Mouse (Mus musculus): ENCODE data around the gene Epm2aip1.

Epm2aip1 gene

GRCm38 (mm10) chr9:111287956-111288355 lies 16.2 kb downstream of the Epm2aip1 start:
- DNase-seq (ENCODE audit: low spot score): no peak

GRCm38 (mm10) chr9:111289294-111289831 lies 17.6 kb downstream of the Epm2aip1 start:
- DNase-seq (ENCODE audit: low spot score): peak; percentile 44

DNA sequence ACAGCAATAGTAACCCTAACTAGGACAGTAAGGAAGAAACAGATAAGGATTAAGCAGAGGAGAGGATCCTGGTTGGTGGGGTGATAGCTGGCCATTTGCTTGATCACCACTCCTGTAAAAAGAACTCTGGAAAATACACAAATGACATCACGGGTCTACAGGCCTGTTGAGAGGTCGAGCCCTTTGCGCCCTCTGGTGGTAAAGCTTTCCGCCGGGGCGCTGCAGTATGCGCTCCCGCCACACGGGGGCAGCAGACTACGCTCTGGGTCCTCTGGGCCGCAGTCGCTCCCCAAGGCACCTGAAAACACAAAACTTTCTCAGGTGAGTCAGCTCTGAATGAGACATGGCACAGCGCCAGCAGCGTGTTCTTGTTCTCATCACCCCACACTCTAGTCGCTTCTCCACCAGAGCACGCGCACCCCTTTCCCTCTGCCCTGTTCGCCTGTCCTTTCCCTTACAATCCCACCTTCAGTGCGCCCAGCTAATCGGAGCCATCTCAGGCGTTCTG lies 18.2 kb downstream of the Epm2aip1 start:
- DNase-seq (ENCODE audit: low spot score): peak; percentile 86

GRCm38 (mm10) chr9:111290539-111291100 lies 18.9 kb downstream of the Epm2aip1 start:
- DNase-seq (ENCODE audit: low spot score): no peak

DNA sequence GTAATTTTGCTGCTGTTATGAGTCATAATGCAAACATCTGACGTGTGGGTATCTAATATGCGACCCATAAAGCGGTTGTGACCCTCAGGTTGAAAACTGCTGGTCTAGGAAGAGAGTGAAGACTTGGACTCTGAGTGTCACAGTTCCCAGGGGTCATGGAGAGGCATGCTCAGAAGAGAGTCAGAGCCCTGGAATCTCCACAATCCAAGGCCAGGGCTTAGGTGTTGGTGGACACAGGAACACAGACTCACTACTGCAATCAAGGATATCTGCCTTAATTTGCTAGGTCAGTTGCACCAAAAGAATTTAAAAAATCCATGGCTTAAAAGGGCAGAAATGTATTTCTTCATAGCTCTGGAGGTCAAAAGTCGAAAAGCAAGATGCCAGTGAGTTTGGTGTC lies 21.5 kb downstream of the Epm2aip1 start:
- no peak for DNase-seq (ENCODE audit: low spot score)

- no peak for DNase-seq (ENCODE audit: low spot score)
Observed at GRCm38 (mm10) chr9:111294911-111295310, 23.2 kb downstream of the Epm2aip1 start.

- DNase-seq (ENCODE audit: low spot score): no peak
Observed at GRCm38 (mm10) chr9:111295323-111295722, 23.6 kb downstream of the Epm2aip1 start.

DNA sequence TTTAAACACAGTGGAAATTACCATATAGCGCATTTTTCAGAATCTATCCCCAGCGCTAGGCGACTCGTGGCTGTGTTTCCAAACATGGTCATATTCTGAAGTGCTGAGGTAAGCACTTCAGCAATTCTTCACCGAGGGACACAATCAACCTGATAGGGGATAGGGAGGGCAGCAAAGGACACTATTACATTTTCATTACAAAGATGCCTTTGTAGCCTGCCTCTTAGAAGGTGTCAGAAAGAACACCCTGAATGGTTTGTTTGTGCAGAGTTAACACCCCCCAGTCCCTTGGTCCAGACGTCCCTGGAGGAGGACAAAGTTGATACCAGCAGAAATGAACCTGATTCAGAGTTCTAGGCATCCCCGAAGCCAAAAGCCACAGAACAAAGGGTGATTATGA lies 24.7 kb downstream of the Epm2aip1 start:
- no peak for DNase-seq (ENCODE audit: low spot score)

DNA sequence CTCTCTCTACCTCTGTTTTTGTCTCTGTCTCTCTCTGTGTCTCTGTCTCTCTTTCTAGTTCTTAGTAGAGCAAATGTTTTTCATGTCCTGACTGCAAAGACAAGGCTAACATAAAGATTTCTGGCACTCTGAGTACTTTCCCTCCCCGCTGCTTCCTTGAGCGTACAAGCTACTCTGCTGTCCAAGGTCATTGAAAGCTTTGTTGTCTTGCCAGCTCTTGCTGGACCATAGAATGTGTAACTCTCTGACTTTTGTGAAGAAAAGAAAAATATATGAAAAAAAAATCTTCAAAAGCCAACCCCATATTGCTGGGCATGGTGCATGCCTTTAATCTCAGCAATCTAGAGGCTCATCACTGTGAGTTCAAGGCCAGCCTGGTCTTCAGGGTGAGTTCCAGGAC lies 26.9 kb downstream of the Epm2aip1 start:
- no peak for DNase-seq (ENCODE audit: low spot score)

GRCm38 (mm10) chr9:111302196-111302831 lies 30.6 kb downstream of the Epm2aip1 start:
- no peak for DNase-seq (ENCODE audit: low spot score)

DNA sequence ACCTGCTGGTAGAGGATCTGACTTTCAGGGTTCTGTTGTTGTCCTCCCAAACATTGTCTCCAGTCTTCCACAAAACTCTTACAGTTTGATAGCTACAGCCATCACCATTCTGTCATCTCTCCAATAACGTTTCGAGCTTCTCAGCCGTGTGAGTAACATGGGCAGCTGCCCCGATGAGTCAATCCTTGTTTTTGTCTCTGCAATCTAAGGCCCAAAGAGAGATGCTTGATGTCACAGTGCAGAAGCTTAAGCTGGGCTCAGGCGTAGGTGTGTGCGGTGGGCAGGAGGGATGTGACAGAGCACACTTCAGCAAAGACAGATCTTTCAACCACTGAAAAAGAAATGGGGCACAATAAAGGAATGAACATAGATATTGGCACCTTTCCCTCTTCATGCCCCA lies 32.3 kb downstream of the Epm2aip1 start:
- DNase-seq (ENCODE audit: low spot score): no peak

GRCm38 (mm10) chr9:111306142-111306541 lies 34.4 kb downstream of the Epm2aip1 start:
- DNase-seq (ENCODE audit: low spot score): no peak

GRCm38 (mm10) chr9:111311031-111311842 lies 39.5 kb downstream of the Epm2aip1 start, which contains the start of gene Trank1:
TSS of gene Trank1 (plus strand) at chr9:111311739.
- peak; percentile 5 for DNase-seq (ENCODE audit: low spot score)

GRCm38 (mm10) chr9:111311843-111312441 lies 40.2 kb downstream of the Epm2aip1 start:
- no peak for DNase-seq (ENCODE audit: low spot score)

DNA sequence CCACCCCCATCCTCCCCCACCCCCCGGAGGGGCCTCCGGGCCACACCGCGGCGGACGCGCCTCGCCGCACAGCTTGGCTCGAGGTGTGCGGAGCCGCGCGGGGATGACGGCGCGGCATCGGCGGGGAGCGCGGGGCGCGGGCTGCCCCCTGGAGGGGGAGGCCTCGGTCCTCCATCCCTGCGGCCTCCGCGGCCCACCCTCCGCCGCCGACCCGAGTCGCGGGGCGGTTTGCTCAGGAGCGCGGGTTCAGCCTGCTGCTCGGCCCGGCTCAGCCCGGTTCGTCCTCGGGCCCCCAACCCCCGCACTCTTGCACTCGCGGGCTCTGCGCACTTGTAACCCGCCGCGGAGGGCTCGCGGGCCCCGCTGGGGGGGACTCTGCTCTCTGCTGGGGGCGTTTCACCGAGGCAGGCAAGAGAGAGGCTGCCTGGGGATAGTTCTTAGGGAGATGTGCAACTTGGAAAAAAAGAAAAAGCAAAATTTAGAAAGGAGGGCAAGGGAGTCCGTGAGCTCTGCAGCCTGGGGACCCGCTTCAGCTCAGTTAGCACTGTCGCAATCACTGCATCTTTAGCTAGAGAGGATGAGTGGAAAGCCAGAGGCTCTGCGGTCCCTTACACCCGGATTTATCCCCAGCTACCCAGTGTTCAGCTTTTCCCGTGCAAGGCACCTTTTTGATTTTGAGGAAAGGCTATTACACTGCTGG lies 40.9 kb downstream of the Epm2aip1 start:
- no peak for DNase-seq (ENCODE audit: low spot score)

DNA sequence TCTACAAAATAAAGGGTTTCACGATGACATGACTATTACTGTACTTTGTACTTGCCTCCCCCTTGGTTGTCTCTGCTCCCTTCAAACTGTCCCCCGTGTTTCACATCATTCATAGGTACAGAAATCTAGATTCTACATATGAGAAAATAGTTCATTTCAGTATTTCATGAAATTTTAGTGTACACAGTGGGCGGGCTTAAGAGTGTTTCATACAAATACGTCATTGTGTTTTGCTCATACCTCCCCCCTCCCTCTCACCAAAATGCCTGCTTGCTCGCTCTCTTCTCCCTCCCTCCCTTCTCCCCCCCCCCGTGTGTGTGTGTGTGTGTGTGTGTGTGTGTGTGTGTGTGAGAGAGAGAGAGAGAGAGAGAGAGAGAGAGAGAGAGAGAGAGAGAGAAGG lies 41.6 kb downstream of the Epm2aip1 start:
- no peak for DNase-seq (ENCODE audit: low spot score)

DNA sequence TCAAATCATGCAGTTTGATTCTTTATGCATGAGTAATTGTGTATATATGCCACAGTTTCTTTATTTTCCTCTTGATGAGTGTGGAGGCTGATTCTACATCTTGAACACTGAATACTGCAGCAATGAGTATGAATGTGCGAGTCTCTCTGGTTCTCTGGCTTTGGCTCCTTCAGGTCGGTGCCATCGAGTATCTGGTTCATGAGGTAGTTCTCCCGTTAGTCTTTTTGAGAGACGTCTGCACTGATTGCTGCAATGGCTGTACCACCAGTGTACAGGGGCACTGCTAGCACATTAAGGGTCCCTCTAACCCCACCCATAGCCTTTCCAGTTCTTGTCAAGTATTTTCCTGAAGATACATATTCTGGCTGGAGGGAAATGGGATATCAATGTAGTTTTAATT lies 42.1 kb downstream of the Epm2aip1 start:
- DNase-seq (ENCODE audit: low spot score): no peak

- peak; percentile 56 for DNase-seq (ENCODE audit: low spot score)
Observed at GRCm38 (mm10) chr9:111314219-111314618, 42.5 kb downstream of the Epm2aip1 start.

DNA sequence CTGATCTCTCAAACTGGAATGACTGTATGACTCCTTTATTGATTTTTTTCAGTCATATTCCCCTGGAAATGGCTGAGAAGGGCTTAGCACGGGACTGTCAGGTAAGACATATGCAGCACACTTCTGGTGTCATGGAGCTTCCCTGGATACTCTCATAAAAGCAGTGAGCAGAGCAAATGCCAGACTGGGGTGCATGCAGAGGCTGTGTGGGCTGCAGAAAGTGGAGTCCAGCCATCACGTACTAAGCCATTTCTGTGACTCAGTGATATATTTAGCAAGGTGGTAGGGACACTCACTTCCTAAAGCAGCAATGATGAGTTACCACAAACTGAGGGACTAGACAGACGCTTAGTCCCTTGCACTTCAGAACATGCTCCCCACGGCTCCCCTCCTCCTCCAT lies 49.2 kb downstream of the Epm2aip1 start:
- no peak for DNase-seq (ENCODE audit: low spot score)

DNA sequence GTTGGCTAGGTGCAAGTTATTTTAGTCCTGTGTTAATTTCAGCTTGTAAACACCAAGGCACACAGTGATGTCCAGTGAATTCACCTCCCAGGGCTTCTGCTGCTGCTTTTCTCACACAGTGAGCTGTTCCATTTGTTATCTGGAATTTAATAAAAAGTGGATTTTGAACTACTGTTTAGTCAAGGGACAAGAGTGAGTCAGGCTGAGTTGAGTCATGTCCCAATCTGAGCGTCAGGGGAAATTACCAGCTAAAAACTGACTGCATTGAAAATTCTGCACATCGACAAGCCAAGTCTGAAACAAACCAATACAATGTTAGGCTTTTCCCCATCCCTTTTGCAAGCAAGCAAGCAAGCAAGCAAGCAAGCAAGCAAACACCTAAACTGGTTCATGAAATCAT lies 53.2 kb downstream of the Epm2aip1 start:
- no peak for DNase-seq (ENCODE audit: low spot score)
